Mouse (Mus musculus) cerebellum, postnatal 36 days (tissue): Measurements from ENCODE around the gene Casc3.
A peak's percentile ranks its signal among the peaks of the same experiment; 100 is the strongest.
"Not testable (repeated sequence)": the region's sequence is repeated elsewhere in the genome, so short reads cannot be mapped to it uniquely, and the experiment has no call there.

Source experiments
- DNase-seq, 2 experiments: peaks; one replicate each; pipeline ENCODE4 v3.0.0; 2021 to 2022; ENCODE audit warnings: mixed read lengths in 2 of 2

The Casc3 gene

DNA sequence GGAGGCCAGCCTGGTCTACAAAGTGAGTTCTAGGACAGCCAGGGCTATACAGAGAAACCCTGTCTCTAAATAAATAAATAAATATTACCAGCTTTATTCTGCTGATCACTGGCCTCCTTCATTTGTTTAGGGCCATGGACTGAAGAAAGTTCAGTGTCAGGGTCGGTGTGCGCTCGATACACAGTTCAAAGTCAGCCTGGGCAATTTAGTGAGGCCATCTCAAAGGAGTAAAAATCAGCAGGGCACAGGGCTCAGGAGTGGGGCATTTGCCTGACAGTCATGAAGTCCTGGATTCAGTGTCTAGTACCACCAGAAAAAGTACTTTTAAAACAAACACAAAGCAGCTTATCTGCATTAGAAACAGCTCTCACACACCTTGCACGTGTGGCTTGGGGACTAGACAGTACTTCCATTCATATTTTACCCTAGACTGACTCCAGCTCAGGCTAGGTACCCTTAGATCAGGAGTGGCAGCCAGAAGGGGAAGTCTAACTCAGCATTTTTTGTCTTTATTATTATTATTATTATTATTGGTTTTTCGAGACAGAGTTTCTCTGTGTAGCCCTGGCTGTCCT lies 14.0 kb upstream of the Casc3 start:
- DNase-seq, result no peak

DNA sequence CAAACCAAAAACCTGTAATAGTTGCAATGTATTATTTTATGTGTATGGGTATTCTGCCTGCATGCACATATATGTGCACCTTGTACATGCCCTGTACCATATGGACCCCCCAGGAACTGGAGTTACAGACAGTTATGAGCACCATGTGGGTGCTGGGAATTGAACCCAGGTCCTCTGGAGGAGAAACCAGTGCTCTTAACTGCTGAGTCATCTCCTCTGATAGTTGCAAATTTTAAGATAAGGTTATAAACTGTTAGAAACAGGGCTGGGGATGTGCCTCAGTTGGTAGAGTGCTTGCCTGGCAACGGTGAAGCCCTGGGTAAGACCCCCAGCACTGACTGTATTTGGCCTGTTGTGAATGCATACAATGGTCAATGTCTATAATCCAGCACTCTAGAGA lies 13.3 kb upstream of the Casc3 start:
- no peak for DNase-seq

DNA sequence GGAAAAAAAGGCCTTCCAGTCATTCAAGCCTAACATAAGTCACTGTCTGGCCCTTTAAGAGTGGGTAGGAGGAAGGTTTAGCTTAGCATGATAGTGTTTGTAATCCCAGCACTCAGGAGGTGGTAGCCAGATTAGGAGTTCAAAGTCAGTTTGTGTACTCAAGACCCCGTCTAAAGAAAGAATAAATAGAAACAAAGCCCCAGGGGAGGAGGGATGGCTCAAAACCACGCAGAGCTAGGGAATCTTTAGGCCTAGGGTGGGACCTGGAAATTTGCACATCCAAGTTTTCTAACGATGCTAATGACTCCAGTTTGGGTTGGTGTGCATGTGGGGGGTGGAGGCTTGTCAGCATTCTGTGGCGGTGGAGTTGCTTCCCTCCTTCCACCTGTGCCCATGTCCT lies 12.6 kb upstream of the Casc3 start:
- DNase-seq, result no peak

DNA sequence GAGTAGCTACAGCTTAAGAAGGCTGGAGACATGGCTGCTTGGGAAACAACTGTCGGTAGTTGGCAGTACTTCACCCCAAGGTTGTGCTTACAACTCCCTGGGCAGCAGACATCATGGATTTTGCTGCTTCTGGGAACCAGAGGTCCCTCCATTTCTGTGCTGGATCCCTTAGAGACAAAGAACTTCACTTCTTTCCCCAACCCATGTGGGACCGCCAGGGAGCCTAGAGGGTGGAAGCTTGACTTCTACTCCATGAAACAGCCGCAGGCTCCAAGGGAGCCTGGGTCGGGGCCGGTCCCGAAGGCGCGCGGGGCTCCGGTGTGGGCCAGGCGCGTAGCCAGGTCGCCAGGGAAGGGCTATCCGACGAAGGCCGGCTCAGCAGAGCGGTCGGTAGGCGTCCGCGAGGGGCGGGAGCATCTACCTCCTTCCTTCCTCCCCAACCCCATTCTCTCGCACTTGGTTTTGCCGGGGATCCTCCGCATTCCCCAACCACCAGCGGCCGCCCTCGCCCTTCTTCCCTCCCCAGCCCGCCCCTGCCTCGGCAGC lies 10.2 kb upstream of the Casc3 start:
- peak; percentile 74 to 81 for DNase-seq

DNA sequence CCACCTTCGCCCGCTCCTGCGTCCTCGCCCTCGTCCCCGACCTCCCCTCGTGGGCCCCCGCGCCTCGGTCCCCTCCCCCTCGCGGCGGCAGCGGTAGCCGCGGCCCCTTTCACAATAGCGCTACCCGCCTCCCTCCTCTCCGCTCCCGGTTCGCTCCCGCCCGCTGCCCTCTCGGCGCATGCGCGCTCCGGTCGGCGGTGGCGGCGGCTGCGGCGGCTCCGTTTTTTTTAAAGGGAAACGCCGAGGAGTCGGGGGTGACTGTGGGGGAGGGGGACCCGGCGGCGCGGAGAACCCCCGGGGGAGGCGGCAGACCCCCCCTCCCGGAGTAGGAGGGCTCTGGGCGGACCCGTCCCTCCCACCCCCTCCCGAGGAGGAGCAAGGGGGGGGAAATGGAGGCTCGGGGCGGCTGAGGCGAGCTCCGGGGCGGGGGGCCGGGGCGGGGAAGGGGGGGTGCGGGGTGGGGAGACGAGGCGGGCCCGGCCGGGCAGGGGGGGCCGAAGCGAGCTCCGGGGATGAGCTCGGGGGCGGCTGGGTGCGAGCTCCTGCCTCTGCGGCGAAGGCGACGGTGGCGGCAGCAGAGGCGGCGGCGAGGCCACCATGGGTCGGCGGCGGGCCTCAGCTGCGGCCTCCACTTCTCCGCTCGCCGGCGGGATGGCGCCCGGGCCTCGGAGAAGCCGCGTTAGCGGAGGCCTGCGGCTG lies 9.5 kb upstream of the Casc3 start, which contains the start of gene Msl1:
Gene Msl1, plus strand, starts transcription at position 502 of the 699 bp plus-strand sequence.
- peak; percentile 84 to 90 for DNase-seq

DNA sequence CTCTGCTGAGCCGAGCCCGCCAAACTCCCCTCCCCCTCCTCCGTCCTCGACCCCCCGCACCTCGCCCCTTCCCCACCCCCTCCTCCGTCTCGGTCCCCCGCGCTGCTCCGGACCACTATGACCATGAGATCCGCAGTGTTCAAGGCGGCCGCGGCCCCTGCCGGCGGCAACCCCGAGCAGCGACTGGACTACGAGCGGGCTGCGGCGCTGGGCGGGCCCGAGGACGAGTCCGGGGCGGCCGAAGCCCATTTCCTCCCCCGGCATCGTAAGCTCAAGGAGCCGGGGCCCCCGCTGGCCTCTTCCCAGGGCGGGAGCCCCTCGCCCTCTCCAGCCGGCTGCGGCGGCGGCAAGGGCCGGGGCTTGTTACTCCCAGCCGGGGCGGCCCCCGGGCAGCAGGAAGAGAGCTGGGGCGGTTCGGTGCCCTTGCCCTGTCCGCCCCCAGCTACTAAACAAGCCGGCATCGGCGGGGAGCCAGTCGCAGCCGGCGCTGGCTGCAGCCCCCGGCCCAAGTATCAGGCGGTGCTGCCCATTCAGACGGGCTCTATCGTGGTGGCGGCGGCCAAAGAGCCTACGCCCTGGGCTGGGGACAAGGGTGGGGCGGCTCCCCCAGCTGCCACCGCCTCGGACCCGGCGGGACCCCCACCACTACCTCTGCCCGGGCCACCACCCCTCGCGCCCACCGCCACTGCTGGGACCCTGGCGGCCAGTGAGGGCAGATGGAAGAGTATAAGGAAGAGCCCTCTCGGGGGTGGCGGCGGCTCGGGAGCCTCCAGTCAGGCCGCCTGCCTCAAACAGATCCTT lies 8.8 kb upstream of the Casc3 start:
- DNase-seq, result peak; percentile 51 to 58

DNA sequence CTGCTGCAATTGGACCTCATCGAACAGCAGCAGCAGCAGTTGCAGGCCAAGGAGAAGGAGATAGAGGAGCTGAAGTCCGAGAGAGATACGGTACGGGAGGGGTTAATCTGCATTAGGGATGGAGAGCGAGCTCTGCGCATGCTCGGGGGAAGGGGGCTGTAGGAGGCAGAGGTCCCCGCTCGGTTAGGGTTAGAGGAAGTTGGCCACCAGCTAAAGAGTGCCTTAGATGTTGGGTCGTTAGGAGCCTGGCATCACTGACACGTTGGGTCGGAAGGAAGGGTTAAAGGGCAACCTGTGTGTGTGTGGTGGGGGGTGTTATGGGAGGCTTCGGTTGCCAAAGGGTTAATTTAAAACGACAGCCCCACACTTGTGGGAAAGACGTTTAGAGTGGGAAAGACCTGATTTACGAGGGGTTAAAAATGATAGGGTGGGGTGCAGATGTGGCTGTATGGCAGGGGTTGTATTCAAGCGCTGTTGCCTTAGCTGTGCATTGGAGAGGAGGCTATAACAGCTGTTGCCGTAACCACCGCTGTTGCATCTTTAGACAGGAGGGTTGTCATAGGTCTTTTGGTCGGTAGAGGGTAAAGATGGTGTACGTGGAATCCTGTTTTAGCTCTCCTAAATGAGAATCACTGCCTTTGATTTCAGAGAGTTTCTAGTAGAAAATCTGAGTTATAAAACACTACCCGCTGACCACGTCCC lies 8.0 kb upstream of the Casc3 start:
- DNase-seq, result peak; percentile 73 to 78

DNA sequence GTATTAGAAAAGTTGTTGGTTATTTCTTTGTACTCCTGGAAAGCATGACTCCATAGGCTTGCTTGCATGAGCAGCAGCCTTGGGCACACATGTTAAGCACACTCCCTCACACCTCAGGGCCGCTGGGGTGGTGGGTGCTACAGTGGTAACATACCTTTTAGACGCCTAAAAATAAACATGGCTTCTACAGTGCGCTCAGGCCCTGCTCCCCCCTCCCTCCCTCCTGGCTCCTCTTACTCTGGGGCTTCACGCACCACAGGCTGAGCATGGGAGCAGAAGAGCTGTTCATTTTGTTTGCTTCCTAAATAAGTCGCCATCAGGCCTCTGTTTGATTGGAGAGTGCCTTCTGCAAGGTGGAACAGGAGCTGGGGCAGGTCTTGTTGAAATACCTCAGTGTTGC lies 7.4 kb upstream of the Casc3 start:
- peak; percentile 34 to 35 for DNase-seq

DNA sequence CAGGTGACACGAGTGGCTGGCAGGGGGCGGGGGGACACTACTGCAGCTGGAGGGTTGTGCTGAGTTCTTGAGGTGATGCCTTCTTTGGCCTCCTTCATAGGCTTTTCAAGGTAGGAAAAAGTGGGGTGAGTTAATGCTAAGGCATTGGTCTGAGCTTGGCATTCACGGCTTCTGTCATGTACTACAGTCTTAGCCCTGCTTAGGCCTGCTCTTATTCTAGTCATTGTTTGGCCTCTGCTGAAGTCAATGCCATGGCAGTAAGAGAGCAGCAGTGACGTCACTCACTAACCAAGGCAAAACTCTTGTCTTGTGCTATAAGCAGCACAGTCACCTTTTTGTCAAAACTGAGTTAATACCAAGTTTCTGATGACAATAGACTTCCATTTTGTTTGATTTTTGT lies 6.8 kb upstream of the Casc3 start:
- no peak for DNase-seq

DNA sequence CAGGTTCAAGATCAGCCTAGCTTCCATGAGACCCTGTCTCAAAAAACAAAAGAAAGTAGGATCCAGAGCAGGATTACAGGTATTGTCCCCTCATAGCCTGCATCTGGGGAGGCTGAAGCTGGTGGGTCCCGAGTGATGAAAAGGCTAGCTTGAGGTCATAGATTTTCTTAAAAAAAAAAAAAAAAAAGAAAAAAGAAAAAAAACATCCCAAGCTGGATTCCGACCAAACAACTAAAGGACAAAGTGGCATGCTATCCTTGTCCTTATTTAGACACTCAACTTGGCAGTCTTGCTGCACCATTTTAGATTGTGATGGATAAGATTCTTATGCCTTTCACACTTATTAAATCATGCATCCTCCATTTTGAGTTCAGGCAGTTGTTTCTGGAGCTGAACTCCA lies 3.7 kb downstream of the Casc3 start:
- no peak for DNase-seq

DNA sequence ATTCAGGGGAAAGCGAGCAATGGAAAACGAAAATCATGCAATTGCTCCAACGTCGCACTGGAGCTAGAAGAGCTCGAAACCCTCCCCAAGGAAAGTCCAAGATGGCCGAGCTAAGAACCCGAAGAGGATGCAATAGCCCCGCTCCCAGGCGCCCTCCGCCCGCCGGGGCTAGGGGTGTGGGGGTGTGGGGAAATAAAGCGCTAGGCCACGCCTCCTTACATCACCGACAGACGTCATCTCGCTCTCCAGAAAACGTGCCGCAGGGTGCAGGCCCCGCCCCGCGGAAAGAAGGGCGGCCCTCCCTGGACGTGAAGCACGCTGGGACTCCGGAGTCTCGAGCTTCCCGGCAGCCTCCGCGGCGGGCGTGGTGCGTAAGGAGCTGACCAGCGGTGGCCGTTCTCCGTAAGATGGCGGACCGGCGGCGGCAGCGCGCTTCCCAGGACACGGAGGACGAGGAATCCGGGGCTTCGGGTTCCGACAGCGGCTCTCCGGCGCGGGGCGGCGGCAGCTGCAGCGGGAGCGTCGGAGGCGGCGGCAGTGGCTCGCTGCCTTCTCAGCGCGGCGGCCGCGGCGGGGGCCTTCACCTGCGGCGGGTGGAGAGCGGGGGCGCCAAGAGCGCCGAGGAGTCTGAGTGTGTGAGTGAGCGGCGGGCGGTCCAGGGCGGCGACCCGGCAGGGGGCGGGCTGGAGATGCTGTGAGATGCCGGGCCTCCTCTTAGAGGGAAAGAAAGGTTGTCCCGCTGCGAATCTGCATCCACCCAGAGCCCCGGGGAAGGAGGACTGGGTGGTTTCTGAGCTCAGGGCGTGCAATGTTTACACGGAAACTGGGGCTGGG lies 5.0 kb downstream of the Casc3 start:
- peak; percentile 99 for DNase-seq

DNA sequence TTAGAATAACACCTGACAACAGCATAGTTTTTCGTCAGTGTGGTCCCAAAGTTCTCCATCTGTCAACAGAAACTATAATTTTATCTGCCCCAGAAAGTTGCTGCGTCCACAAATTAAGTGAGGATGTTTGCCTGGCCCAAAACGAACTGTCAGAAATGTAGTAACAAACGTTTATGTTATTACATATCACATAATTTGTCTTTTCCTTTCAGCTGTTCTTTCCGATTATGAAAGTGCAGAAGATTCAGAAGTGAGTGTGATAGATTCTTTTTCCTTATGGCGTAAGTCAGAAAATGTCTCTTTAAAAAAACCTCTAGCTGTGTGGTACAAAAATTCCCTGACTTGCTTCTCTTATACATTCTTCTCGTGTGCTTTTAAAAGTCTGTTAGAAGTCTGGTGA lies 6.0 kb downstream of the Casc3 start:
- no peak for DNase-seq

DNA sequence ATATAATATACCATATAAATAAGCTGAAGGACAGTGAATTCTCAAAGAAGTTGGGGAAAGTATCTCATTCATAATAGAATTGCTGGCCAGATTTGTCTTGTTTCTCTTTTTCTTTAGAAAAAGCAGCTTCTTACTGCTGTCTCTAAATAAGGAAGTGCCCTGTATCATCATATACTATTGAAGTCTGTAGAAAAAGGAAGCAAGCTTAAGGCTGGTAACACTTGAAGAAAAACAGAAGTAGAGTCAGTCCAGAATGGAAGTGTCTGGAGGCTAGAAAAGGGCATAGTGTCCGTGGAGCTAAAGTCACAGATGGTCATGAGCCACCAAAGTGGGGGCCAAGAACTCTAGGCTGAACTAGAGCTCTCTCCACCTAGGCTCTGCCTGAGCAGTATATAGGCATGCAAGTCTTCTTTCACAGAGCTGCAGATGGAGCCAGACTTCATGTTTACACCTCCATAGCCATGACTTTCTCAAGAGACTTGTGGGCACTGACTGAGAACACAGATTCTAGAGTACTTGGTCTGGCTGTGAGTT lies 12.1 kb downstream of the Casc3 start:
- DNase-seq, result no peak

DNA sequence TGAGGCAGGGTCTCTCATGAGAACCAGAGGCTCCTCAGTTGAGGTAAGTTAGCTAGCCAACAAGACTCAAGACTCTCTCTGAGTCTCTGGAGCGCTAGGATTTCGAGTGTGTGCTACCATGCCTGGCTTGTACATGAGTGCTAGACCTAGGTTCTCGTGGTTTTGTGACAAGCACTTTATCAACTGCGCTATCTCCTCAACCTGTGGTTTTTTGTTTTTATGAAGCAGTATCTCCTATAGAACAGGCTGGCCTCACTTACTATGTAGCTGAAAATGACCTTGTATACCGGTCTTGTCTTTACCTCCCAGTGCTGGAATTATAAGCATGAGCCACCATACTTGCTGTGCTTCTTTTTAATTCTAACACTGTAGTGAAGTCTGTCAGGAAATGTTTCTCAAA lies 16.3 kb downstream of the Casc3 start:
- no peak for DNase-seq

DNA sequence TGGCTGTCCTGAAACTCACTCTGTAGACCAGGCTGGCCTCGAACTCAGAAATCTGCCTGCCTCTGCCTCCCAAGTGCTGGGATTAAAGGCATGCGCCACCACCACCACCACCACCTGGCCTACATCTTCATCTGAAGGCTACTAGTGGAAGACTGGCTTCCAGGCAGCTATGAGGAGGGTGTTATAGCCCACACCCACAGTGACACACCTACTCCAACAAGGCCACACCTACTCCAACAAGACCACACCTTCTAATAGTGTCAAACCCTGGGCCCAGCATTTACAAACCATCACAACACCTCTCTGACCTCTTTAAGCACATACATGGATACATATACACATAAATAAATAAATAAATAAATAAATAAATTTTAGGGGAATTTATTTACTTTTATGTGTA lies 21.4 kb downstream of the Casc3 start:
- DNase-seq, result not testable (repeated sequence)

DNA sequence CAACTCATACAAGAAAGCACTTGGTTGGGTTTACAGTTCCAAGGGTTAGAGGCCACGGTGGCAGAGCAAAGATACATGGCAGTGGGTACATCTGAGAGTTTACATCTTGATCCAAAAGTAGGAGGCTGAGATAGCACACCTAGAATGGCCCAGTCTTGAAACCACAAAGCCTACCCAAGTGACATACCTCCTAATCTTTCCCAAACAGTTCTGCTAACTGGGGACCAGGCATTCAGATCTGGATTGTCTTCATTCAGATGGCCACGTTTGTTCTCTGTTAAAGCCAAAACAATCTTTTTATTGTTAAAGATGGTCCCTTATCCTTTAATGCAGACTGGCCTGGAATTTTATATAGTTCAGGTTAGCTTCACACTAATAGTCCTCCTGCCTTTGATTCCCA lies 23.2 kb downstream of the Casc3 start:
- DNase-seq, result no peak

DNA sequence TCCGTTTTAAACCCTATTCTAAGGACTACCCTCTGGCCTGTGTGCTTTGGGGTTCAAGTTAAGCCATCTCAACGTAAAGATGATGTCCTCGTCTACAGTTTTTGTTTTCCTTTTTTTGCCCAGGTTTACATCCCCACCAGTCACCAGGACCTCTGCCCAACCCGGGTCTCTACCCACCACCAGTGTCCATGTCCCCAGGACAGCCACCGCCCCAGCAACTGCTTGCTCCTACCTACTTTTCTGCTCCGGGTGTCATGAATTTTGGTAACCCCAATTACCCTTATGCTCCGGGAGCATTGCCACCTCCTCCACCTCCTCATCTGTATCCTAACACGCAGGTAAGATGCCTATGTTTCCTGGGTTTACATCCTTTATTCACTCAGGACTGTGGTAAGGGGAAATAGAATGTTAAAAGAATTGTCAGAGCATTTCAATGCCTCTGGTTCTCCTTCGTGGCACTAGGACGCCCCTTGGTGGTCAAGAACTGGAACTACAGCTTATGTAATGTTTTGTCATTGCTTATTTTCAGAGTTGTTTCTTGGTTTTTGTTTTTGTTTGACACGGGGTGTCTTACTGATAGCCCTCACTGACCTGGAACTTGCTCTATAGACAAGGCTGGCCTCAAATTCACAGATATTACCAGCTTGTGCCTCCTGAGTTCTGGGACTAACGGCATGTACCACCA lies 24.5 kb downstream of the Casc3 start:
- DNase-seq, result peak; percentile 54 to 58

DNA sequence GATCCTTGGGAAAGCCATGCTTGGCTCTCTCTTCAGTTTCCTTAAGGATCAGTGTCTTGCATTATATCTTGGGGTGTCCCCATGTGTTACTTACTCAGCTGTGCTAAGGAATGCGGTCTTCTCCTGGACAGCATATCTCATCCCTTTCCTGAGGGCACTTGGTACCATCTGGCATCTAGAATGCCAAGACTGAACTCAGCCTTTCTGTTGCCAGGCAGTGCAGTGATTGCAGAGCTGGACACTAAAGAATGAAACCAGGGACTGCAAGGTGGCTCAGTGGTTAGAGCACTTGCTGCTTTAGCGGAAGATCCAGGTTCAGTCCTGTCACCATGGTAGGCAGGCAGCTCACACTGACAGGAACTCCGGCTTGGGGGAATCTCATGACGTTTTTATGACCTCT lies 25.2 kb downstream of the Casc3 start:
- DNase-seq, result peak; percentile 37 to 39

DNA sequence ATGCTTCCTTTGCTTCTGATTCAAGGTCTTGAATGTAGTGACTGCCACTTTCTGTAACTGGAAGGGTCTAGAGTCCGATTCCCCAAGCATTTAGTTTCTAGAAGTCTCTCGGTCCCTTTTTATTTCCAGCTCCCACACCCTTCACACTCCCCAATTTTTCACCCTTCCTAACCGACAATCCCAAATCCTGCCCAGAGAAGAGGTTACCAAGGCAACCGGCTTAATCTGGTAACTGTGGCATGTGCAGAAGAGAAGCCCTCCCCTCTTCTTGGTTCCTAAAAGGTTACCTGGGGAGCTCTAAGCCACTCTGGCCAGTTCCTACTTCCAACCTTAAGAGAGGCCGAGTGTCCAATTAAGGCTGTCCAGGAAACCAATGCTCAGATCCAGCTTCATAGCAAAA lies 30.6 kb downstream of the Casc3 start:
- no peak for DNase-seq

DNA sequence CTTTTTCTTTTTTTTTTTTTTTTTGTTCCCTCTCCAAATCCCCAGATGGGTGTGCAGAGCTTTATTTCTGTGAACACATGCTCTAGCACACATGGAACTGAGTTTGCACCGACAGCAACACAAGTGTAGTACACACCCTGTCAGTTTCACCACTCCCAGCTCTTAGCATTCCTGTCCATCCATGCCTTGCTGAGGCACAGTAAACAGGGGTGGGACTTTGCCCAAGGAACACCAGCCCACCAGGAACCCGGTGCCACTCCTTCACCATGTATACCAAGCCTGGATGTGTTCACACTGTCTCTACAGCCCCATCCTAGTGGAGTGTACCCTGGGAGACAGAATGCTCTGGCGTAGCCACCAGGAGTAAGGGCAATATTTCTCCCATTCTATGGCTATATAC lies 31.0 kb downstream of the Casc3 start:
- no peak for DNase-seq

DNA sequence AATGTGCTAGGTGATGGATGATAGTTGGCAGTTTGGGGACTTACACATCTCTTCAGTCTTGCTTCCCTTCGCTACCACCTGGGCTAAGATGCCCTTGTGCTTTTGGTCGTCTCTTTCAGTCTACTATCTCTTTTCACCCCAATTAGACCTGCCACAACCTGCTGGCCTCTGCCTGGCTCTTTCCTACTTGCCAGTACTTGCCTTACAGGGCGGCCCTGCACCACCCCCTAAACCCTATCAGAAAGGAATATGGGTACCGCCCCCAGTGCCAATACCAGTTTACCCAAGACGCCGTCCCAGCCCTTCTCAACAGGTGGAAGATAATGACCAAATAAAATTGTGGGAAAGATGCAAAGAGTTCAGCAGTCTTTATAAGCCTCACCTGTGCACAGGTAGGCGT lies 31.4 kb downstream of the Casc3 start:
- no peak for DNase-seq
